Mouse (Mus musculus): ENCODE measurements around the gene Lrrc8b.

Lrrc8b gene

GRCm38 (mm10) chr5:105425587-105425986 lies 10.0 kb downstream of the Lrrc8b start:
- no peak for ATAC-seq (ENCODE audit: low TSS enrichment)

GRCm38 (mm10) chr5:105427326-105427725 lies 11.8 kb downstream of the Lrrc8b start:
- ATAC-seq (ENCODE audit: low TSS enrichment) = no peak

GRCm38 (mm10) chr5:105428265-105428974 lies 12.8 kb downstream of the Lrrc8b start:
- peak; percentile 76 for ATAC-seq (ENCODE audit: low TSS enrichment)

- no peak for ATAC-seq (ENCODE audit: low TSS enrichment)
These were observed 14.6 kb downstream of the Lrrc8b start for GRCm38 (mm10) chr5:105430148-105430547.

GRCm38 (mm10) chr5:105439608-105440007 lies 24.0 kb downstream of the Lrrc8b start:
- no peak for ATAC-seq (ENCODE audit: low TSS enrichment)

- peak; percentile 46 for ATAC-seq (ENCODE audit: low TSS enrichment)
These were observed 25.5 kb downstream of the Lrrc8b start for GRCm38 (mm10) chr5:105440992-105441535.

GRCm38 (mm10) chr5:105442212-105443000 lies 26.8 kb downstream of the Lrrc8b start:
- no peak for ATAC-seq (ENCODE audit: low TSS enrichment)

GRCm38 (mm10) chr5:105443057-105443815 lies 27.7 kb downstream of the Lrrc8b start:
- ATAC-seq (ENCODE audit: low TSS enrichment) = no peak

- ATAC-seq (ENCODE audit: low TSS enrichment) = peak; percentile 14; the same call in 1 of the 2 replicates
These were observed 30.1 kb downstream of the Lrrc8b start for GRCm38 (mm10) chr5:105445686-105446085.

- ATAC-seq (ENCODE audit: low TSS enrichment) = 0 out of 2 replicates have a peak, but pooled peaks have one; percentile 38
These were observed 38.5 kb downstream of the Lrrc8b start for GRCm38 (mm10) chr5:105454105-105454504.

GRCm38 (mm10) chr5:105459077-105459476 lies 43.5 kb downstream of the Lrrc8b start:
- peak; percentile 72 for ATAC-seq (ENCODE audit: low TSS enrichment)

- ATAC-seq (ENCODE audit: low TSS enrichment) = no peak
These were observed 45.0 kb downstream of the Lrrc8b start for GRCm38 (mm10) chr5:105460551-105460950.

GRCm38 (mm10) chr5:105461076-105461475 lies 45.5 kb downstream of the Lrrc8b start:
- no peak for ATAC-seq (ENCODE audit: low TSS enrichment)

GRCm38 (mm10) chr5:105464671-105465070 lies 49.1 kb downstream of the Lrrc8b start:
- ATAC-seq (ENCODE audit: low TSS enrichment) = no peak

GRCm38 (mm10) chr5:105465550-105465949 lies 50.0 kb downstream of the Lrrc8b start:
- no peak for ATAC-seq (ENCODE audit: low TSS enrichment)

- peak; percentile 77 for ATAC-seq (ENCODE audit: low TSS enrichment)
These were observed 50.9 kb downstream of the Lrrc8b start for GRCm38 (mm10) chr5:105466471-105466902.

- ATAC-seq (ENCODE audit: low TSS enrichment) = peak; percentile 83
These were observed 51.7 kb downstream of the Lrrc8b start for GRCm38 (mm10) chr5:105467271-105467670.

- ATAC-seq (ENCODE audit: low TSS enrichment) = no peak
These were observed 57.6 kb downstream of the Lrrc8b start for GRCm38 (mm10) chr5:105472983-105473705.

GRCm38 (mm10) chr5:105477527-105477926 lies 62.0 kb downstream of the Lrrc8b start:
- ATAC-seq (ENCODE audit: low TSS enrichment) = no peak

GRCm38 (mm10) chr5:105479673-105480072 lies 64.1 kb downstream of the Lrrc8b start:
- ATAC-seq (ENCODE audit: low TSS enrichment) = peak; percentile 31; the same call in 1 of the 2 replicates

- no peak for ATAC-seq (ENCODE audit: low TSS enrichment)
These were observed 65.0 kb downstream of the Lrrc8b start for GRCm38 (mm10) chr5:105480561-105480960.

All from frontal cortex, adult (tissue).